Mouse (Mus musculus): ENCODE measurements around the gene Tmppe.
"Not testable (repeated sequence)": the region's sequence is repeated elsewhere in the genome, so short reads cannot be mapped to it uniquely, and the experiment has no call there.

Tmppe gene

DNA sequence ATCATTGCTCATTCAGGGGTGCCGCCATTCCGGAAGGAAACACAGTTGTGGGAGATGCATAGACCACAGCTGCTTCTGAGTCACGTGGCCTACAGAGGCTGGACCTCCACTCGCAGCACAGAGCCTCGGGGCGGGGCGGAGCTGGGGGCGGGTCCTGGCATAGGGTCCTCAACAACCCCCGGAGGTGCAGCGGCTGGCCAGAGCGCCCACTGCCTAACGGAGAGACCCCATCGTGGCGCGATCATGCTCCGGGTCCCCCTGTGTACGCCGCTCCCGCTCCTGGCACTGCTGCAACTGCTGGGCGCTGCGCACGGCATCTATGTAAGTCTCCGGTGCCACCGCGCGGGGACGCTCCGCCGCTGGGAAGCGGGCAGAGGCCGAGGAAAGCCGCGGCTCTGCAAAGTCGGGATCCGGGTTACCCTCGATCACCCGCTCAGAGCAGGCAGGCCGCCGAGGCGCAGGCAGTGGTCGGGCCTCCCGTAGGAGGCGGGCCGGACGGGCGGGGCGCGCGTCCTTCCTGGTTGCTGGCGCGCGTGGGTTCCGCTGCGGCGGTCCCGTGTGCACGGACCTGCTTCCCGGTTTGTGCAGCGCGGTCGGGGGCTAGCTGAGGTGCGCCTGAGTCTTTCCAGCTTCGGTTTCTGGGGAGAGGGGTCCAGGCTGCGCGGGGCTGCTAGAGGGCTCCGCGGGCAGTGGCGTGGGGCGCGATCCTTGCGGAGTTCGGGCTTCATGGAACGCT, at the start of gene Tmppe, which contains the start of gene Glb1:
Gene Tmppe (plus strand): TSS at position 157 of the 736 bp plus-strand sequence.
Gene Glb1 (plus strand): TSS at position 128 of the 736 bp plus-strand sequence.
- DNase-seq, result peak; percentile 92

DNA sequence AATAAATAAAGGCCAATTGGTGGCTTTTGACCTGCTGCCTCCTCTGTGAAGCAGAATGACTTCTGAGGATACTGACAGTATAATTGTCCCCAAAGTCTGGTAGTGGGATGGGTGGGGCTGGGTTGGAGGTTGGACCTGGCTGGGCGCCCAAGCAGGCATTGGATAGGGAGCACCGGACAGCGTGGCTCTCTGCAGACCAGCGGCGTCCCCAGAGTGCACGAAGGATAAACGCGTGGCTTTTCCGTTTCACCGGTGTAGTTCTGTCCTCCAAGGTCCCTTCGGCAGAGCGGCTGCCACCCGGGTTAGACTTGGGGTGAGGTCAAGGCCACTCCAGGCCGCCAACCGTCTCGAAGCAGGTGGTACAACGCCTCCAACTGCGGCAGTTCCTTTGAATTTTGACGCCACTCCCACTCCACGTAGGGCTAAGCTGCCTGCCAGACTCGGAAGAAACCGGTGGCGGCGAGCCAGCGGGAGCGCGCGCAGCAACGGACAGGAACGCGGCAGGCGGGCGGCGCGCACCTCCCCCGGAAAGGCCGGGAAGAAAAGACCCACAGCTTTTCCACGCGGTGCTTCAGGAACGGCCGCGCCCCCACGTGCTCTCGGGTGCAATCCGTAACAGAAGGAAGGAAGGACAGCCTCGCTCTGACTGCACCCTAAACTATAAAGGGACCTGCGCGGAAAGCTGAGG, 33.0 kb upstream of the Tmppe start:
- peak; percentile 91 for DNase-seq

DNA sequence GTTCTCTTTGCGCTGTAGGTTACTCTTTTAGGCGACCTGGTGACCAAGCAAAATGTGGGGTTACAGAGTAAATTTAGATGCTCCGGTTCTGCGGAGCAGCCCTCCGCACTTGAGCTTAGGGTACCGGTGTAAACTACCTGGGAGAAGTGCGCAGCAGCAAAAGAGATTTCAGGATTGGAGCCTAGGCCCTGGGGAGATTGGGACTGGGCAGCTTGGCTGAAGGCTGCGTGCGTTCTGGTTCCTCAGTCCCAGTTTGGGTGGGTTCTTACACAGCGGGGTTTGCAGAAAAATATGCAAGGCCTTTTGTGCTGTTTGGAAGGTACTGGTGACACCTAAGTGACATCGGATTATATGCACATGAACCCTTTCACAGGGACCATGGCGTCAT, 32.4 kb upstream of the Tmppe start:
- no peak for DNase-seq

DNA sequence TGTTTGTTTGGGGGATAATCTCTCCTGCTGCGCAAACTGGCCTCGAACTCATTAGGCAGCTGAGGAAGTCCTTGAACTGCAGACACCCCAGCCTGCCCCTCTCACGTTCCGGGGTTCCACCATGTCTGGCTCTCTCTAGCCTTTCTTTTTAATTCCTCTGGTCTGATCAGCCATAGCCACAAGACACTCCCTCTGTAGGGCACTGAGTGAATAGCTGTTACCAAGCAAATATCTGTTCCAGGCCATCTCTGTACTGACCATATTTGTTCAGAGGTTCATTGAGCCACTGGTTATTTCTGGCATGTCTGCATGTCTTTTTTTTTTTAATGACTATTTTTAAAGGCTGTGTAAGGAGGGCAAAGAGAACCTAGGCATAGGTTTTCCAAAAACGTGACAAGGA, 31.5 kb upstream of the Tmppe start:
- DNase-seq, result not testable (repeated sequence)

DNA sequence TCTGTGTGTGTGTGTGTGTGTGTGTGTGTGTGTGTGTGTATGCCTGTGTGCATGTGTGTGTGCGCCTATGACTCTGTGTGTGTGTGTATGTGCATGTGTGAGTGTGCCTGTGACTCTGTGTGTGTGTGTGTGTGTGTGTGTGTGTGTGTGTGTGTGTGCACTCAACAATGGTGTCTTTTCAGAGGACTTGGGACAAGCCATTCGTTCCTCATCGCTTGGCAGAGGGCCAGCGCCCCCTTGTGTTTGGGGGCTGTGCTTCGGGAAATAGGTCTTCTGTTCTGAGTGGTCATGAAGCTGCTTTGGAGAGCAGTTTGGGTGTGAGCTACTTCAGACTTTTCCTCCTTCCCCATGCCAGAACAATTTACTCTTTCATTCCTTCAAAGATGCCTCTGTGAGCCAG, 29.2 kb upstream of the Tmppe start:
- peak; percentile 43 for DNase-seq

DNA sequence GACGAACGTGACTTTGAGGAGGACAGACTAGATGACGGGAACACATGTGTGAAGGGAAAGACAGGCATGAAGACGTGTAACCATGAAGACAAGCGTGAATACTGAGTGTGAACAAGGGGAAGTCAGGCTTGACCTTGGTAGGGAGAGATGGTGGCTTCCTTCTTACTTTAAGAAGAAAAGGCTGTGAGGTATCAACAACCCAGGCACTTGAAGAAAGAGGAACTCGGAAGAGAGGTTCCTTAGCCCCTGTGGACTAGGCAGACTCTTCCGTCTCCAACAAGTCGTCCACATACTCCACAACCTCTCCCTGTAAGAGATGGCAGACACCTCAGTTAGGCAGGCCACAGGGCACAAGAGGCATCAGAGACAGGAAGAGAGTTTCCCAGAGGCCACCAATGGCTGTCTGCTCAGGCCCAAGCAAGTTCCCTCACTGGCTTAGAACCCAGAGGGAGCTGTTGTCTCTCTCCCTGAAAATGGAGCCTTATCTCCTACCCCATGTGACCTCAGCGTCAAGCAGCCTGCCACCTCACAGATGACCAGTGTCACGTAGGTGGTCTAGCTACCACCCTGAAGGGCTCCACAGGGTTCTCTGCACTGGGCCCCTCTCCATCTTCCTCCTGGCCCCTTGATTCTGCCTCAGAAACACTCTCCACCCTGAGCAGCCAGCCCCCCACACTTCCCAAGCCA, 25.5 kb upstream of the Tmppe start:
- no peak for DNase-seq

DNA sequence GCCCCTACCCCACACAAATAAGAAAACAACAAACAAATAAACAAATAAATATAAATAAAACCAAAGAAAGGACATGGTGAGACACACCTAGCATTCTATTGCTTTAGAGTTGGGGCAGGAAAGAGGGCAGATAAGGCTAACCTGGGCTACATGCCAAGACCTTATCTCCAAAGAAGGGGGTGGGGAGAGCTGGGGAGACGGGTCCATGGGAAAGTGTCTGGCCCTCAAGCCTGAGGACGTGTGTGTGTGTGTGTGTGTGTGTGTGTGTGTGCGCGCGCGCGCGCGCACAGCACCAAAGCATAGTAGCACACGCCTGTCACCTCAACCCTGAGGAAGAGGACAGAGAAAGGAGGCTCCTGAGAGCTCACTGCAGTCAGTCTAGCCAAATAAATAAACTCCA, 23.7 kb upstream of the Tmppe start:
- DNase-seq, result no peak

DNA sequence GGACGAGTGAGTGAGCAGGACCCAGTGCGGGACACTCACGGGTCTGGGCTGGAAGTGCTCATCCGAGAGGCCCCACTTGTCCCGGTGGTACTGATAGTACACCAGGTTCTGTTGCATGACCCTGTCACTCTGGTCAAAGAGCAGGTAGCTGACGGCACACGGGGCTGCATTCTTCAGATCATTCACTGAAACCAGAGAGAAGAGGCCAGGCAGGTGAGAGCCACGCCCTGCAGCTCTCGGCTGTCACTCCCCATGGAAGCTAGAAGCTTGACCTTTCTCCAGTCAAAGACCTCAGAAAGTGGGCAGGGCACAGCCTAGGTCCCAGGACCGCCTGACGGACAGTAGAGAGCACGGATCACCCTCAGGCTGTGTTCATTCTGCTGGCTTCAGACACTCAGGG, 21.0 kb upstream of the Tmppe start:
- no peak for DNase-seq

DNA sequence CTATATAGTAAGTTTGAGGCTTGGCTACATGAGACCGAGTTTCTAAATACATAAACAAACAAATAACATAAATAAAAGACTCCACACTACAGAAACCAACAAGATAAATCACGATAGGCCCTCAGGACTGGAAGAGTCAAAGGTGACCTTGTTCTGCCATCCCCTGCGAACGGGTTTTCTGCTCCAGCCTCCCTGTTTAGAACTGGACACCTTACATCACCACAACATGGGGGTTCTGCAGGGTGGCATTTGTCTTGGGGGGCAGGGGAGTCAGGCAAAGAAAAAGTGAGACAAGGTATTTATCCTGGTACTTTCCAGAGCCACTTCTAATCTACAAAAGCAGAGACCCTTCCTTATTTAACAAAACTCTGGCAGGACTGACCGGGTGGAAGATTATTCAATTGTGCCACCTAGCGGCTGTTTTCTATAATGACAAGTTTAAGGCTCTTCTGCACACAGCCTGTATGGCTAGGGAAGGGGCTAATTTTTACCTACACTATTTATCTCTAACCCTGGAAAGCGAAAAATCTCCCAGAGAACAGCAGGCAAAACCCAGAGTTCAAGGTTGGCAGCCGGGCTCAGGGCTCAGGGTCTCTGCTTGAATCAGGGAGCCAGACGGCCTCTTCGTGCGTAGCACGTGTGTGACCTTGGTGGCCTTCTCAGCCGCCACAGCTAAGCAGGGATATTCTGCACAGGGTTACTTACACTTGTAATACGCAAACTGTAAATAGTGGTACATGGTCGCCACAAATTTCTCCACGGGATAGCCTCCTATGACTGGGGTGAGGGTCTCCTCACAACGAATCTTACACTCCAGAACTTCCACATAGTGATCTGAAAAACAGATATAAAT, 19.8 kb upstream of the Tmppe start:
- DNase-seq, result peak; percentile 50

DNA sequence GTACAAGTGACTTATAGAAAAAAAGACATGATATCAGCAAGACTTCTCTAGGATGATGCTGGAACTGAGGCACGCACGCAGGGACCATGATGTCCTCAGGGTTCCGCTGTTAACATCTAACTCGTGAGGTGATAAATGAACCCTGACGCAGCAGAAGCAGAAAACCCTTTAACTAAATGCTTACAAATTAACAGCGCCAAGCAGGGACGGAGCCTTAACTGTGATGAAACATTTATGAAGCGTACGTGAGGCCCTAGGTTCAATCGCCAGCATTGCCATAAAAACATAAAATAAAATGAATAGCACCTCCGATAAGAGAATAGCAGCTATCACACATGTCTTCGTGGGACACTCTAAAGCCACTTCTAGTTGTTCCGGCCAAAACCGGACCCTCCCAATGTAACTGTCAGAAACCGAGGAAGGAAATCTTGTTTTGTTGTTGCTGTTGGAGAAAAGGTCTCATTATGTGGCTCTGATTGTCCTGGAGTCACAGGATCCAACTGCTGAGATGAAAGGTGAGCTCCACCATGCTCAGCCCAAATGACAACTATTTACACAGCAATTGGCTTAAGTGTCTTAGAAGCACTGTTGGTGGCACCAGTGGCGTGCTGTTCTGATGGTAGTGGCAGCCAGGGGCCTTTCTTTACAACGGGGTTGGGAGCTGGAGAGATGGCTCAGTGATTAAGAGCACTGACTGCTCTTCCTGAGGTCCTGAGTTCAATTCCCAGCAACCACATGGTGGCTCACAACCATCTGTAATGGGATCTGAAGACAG, 17.8 kb upstream of the Tmppe start:
- no peak for DNase-seq

DNA sequence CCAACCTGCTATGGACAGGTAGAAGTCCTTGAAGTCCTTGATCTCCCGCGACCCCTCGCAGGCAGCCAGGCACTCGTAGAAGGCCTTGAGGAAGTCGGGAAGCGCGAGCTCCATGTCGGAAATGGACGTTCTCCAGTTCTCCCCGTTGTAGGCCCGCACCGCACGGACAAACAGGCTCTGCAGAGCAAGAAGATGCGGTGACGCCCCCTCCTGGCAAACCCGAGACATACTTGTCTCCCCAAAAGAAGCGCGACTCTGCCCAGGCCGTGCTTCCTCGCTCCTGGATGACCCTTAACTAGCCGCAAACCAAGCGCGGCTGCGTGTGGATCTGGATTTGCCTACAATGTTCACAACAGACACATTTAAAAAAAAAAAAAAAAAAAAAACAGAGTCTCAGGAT, 16.2 kb upstream of the Tmppe start:
- no peak for DNase-seq

DNA sequence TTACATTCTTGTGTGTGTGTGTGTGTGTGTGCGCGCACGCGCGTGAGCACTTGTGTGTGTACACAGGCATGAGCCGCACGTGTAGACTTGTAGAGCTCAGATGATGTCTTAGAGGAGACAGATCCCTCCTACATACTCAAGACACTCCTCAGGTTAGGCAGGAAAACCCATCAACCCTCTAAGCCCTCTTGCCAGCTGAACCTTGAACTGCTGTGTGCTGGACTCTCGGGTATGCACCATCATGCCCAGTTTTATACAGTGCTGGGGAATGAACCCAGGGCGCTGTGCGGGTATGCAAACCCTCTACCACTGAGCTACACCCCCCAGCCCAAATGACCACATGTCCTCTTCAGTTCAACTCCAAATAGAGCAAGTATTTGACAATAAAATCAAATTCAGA, 15.7 kb upstream of the Tmppe start:
- DNase-seq, result no peak

DNA sequence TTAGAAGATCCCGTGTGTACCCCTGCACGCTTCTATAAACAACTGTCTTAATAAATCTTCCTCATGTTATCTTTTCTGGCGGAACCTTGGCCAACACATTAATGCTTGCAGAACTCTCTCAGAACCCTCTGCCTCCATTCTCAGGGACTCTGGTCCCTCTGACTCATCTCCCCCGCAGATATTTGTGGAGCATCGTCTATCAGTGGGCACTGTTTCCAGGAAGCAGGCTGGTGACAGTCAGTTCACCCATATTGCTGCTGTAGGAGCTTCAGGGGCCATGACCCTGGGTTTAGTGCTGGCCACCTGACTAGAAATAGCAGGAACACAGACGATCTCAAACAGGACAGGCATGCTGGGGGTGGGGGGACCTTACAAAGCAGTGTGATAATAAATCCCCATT, 13.8 kb upstream of the Tmppe start:
- DNase-seq, result no peak

DNA sequence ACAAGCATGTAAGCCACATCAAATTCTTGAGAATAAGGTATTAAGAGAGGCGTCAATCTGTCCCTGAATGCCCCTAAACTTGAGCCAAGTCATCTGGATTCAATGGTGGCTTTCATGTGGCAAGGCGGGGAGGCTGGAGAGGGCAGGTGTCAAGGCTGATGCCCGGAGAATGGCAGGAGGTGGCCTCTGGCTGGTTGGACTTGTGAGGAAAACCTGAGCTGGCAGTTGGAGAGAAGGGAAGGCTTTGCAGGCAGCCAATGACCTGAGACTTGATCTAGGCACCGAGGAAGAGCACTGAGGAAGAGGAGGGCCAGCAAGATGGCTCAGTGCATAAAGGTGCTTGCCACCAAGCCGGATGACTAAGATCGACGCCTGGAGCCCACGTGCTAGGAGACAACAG, 12.6 kb upstream of the Tmppe start:
- DNase-seq, result no peak

DNA sequence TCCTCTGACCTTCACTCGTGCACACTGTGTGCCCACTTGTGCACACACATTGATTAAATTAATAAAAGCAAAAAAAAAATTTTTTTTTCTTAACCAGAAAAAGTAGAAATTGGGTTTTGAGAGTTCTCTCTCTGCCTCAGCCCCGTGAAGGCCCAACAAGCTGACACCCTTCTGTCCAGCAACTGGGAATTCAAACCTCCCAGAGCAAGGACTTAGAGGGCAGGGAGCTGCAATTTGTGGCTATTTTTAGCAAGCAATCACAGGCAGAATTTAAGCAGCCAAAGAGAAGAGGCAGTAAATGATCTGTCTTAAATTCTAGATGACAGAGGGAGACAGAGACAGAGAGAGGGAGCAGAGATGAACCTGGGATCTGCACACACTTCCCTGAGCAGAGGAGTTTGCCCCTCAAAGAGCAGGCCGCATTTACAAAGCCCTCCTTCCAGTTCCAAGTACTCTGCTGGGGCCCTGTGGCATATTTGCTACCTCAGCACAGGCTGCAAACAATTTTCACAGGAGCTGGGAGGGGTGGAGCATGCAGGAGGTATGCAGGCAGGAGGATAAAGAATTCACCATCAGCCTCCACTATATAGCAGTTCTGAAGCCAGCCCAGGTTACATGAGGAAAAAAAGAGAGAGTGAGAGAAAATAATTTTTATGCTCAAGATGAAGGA, 12.1 kb upstream of the Tmppe start:
- no peak for DNase-seq

DNA sequence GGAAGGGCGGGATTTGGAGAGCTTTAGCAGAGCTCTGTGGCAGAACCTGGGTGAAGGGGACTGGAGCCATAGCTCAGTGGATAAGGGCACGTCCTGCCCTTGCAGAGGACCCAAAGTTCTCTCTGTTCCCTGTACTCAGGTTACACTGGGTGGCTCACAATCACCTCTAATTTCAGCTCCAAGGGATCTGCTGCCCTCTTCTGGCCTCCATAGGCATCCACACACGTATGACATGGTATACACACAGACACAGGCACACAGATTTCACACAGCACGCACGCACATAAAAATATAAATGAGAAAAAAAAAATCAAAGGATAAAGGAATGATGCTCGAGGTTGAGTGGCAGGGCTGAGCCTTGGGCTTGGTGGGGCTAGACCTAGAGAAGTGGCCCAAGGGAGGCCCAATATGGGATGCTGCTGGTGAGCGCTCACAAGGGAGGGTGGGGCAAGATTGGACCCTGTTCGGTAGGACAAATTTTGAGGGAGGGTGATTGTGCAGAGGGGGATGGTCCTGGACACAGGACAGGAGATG, 11.5 kb upstream of the Tmppe start:
- DNase-seq, result no peak

DNA sequence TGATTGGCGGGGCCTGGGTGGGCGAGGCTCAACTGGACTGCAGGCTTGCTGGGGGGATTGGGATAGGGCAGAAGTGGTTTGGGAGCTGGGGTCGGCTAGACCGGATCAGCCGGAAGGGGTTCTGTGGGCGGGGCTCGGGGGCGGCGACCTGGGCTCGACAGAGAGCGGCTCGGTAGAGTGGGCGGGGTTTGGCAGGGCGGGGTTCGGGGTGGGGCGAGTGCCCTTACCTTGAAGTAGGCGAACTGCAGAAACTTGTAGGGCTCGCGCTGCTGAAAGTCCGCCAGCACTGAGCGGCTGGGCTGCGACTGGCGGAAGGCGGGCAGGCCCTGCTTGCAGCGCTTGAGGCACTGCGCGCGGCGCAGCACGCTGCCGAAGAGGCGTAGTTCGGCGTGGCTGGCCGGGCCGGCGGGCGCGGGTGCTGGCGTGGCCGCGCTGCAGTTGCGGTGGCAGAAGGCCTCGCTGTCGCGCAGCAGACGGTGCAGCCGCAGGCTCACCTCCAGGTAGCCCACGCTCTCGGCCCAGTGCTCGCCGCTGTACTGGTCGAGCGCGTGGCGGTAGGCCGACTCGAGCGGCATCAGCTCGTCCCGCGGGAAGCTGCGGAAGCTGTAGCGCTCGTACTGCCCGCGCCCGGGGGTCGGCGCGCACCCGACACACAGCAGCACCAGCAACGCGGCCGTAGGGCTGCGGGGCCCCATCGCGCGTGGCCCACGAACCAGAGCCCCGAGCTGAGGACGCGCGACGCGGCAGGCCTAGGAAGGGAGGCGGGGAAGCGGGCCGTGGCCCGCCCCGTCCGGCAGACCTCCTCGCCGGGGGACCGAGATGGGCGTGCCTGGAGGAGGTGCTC, 10.8 kb upstream of the Tmppe start, which contains the start of gene Crtap:
Gene Crtap (minus strand): TSS at position 771 of the 844 bp plus-strand sequence.
- peak; percentile 80 for DNase-seq

DNA sequence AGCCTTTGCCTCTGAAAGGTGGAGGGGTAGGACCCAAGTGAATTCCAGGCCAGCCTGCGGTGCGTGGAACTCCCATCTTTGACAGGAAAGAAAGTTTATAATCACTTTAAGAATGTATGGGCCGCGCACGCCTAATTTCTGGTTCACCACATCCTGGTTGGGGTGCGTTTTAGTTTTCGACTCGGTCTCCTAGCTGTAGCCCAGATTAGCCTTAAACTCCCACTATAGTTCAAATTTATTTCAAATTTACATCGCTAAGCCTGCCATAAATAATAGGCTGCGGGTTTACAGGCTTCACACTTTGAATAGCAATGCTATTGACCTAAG, 10.2 kb upstream of the Tmppe start:
- no peak for DNase-seq

DNA sequence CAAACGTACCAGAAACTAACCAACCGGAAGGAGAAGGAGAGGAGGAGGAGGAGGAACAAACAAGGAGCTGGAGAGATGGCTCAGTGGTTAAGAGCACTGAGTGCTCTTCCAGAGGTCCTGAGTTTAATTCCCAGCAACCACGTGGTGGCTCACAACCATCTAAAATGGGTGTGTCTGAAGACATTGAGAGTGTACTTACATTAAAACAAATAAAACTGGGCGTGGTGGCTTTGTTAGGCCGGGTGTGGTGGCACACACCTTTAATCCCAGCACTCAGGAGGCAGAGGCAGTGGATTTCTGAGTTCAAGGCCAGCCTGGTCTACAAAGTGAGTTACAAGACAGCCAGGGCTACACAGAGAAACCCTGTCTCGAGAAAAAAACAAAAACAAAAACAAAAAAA, 6.8 kb upstream of the Tmppe start:
- DNase-seq, result not testable (repeated sequence)

DNA sequence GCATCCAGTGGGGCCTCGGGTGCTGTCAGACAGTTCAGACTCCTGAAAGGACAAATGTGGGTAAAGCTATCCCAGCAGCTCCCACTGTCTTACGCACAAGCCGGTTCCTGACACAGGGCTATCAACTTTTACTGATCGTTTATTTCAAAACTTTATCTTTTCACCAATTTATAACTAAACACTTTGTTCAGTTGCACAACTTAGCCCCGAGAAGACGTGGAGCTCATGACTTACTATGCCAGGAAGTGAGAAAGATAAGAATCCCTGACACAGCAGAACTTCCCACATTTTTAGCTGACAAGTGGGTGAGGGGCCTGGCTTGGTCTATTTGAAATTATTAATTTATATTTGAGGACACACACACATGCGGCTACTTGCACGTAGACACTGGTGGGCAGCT, 6.2 kb upstream of the Tmppe start:
- DNase-seq, result no peak
